Mouse (Mus musculus): Measurements from ENCODE around the gene Sap25. TPM values are rescaled to one million over a fixed set of nuclear protein-coding genes. Genes with fewer than 3 reads are reported as not detected.

Gene Sap25
- polyA plus RNA-seq, 1 experiment = 4.6 TPM

DNA sequence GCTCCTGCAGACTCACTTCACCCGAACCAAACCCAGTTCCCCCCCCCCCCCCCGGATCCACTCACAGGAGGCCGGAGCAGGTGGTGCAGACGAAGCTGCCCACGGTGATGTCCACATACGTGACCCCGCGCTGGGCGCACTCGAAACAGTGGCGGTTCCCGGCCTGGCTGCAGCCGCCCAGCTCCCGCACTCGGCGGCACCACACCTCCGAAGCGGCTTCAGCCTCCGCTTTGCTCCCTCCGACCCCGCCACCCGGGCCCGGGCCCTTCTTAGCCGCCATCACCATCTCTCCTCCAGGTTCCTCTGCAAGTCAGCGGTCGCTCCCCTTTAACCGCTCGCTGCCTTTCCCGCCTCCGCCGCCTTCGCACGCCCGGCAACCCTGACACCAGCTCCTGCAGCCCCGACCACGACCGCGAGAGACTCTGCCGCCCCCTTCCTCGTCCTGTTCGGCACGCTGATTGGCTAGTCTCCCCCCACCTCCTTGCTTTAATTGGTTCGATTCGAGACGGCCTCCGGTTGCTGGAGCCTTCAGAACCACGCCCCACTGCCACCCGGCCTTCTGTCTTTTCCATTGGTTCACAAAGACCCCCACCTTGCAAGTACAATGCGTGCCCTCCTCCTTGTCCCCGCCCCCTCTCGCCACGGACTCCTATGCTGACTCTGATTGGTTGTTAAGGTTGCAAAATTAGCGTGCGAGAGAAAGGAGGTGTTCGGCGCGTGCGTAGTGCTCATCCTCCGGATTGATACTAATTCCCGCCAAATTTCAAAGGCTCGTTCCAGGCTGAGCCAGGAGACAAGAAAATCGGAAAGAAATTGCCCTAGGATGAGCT is 43.4 kb downstream of the Sap25 start, which contains the start of gene Agfg2:
Gene Agfg2 (minus strand): TSS at position 433 of the 830 bp plus-strand sequence.
- Histone ChIP-seq H3ac (ENCODE audit: control insufficient read depth, insufficient read length) (peak within 1 kb of the TSS; percentile 56), H3K36me3 (ENCODE audit: control insufficient read depth, insufficient read depth) (no peaks in the 10 kb centered on the region), H3K4me3 (peak within 1 kb of the TSS; percentile 57), H3K27me3 (ENCODE audit: control insufficient read depth, insufficient read depth, insufficient read length) (no peaks in the 10 kb centered on the region), H3K79me2 (ENCODE audit: control insufficient read depth, insufficient read depth) (peaks cover 26% of the 10 kb centered on the region), H3K4me2 (ENCODE audit: low read depth) (peak within 1 kb of the TSS; percentile 95)
- TF ChIP-seq E2F4 (IDR thresholded peaks at IDR 0.05; ENCODE audit: insufficient read depth) (peak; percentile 70), POLR2AphosphoS2 (IDR thresholded peaks at IDR 0.05; ENCODE audit: insufficient read length, low read depth) (peak; percentile 42), SRF (IDR thresholded peaks at IDR 0.05; ENCODE audit: control insufficient read depth, insufficient read length, low read depth) (no peak), TCF3 (IDR thresholded peaks at IDR 0.05; ENCODE audit: insufficient read length, low read depth) (no peak), POLR2A (IDR thresholded peaks at IDR 0.05; ENCODE audit: insufficient read length, low read depth) (peak; percentile 64)

DNA sequence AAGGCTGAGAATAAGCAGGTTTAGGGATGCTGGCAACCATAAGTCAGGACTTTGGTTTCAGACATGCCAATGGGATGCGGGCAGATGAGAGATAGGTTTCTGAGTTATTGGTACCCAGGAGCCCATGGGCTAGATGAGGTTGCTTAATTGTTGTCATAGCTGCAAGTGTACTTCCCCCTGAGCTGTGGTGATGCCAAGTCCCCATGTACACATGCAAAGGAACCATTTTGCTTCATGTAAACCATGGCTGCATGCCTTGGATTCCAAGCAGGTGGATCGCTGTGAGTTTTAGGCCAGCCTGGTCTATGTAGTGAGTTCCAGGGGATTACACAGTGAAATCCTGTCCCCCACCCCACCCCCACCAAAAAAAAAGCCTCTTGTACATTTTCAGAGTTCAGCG is 44.5 kb downstream of the Sap25 start:
- no peak for TF ChIP-seq POLR2A (IDR thresholded peaks at IDR 0.05; ENCODE audit: insufficient read length, low read depth)
- TF ChIP-seq MYOG (IDR thresholded peaks at IDR 0.05; ENCODE audit: control insufficient read depth in 1 of 3, insufficient read depth in 1 of 3, insufficient read length in 2 of 3, low read depth in 2 of 3) = no peak
- no peak for TF ChIP-seq E2F4 (IDR thresholded peaks at IDR 0.05; ENCODE audit: insufficient read depth)
- no peak for TF ChIP-seq USF1 (IDR thresholded peaks at IDR 0.05; ENCODE audit: low read depth)
- no peak for TF ChIP-seq MYOD1 (IDR thresholded peaks at IDR 0.05; ENCODE audit: control insufficient read depth in 1 of 3, insufficient read length in 2 of 3, low read depth in 2 of 3)
- no peak for TF ChIP-seq TCF3 (IDR thresholded peaks at IDR 0.05; ENCODE audit: insufficient read length, low read depth)
- no peak for TF ChIP-seq CEBPB (IDR thresholded peaks at IDR 0.05; ENCODE audit: insufficient read depth, poor library complexity, severe bottlenecking)
- no peak for TF ChIP-seq REST (IDR thresholded peaks at IDR 0.05; ENCODE audit: insufficient read depth, insufficient read length)
- no peak for TF ChIP-seq POLR2AphosphoS2 (IDR thresholded peaks at IDR 0.05; ENCODE audit: insufficient read length, low read depth)
- Histone ChIP-seq H3ac (ENCODE audit: control insufficient read depth, insufficient read length) (no peak overlapping the region), H3K36me3 (ENCODE audit: control insufficient read depth, insufficient read depth) (no peaks in the 10 kb centered on the region), H3K4me2 (ENCODE audit: low read depth) (no peak overlapping the region), H3K27me3 (ENCODE audit: control insufficient read depth, insufficient read depth, insufficient read length) (no peaks in the 10 kb centered on the region), H3K4me3 (no peak overlapping the region), H3K79me2 (ENCODE audit: control insufficient read depth, insufficient read depth) (peaks cover 26% of the 10 kb centered on the region)

DNA sequence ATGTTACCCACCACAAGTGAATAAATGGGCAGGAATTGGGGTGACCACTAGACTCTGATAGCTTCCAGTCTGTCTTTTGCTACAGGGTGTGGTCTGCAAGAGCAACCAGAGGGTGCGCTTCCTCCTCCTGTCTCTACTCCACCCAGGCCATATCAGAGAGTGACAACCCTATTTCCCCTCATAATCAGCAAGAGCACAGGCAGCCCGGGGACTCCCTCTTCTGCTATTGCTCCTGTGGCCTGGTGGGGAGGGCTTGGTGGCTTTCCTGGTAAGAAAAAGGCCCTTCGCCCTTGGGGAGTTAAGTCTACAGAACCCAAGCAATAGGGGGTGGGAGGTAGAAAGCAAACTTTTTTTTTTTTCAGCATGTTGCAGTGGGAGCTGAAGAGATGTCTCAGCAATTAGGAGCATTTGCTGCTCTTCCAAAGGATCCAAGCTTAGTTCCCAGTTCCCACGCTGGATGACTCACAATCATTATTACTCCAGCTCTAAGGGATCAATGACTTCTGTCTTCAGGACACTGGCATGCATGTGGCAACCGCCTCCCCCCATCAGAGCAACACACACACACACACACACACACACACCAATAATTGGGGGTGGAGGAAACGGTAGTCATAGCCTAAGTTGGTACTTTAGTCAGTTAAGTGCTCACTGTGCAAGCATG is 45.1 kb downstream of the Sap25 start:
- H3K79me2 ChIP-seq (ENCODE audit: control insufficient read depth, insufficient read depth) = peaks cover 25% of the 10 kb centered on the region
- no peak overlapping the region for H3ac ChIP-seq (ENCODE audit: control insufficient read depth, insufficient read length)
- H3K27me3 ChIP-seq (ENCODE audit: control insufficient read depth, insufficient read depth, insufficient read length) = no peaks in the 10 kb centered on the region
- no peak for TF ChIP-seq SRF (IDR thresholded peaks at IDR 0.05; ENCODE audit: control insufficient read depth, insufficient read length, low read depth)
- no peak for TF ChIP-seq POLR2AphosphoS2 (IDR thresholded peaks at IDR 0.05; ENCODE audit: insufficient read length, low read depth)
- no peak for TF ChIP-seq REST (IDR thresholded peaks at IDR 0.05; ENCODE audit: insufficient read depth, insufficient read length)
- no peak for TF ChIP-seq USF1 (IDR thresholded peaks at IDR 0.05; ENCODE audit: low read depth)
- no peak for TF ChIP-seq TCF12 (IDR thresholded peaks at IDR 0.05; ENCODE audit: insufficient read depth, poor library complexity, severe bottlenecking)
- no peak for TF ChIP-seq MAX (IDR thresholded peaks at IDR 0.05; ENCODE audit: low read depth)
- TF ChIP-seq MYOG (IDR thresholded peaks at IDR 0.05; ENCODE audit: control insufficient read depth in 1 of 3, insufficient read depth in 1 of 3, insufficient read length in 2 of 3, low read depth in 2 of 3) = no peak
- no peak for TF ChIP-seq MYOD1 (IDR thresholded peaks at IDR 0.05; ENCODE audit: control insufficient read depth in 1 of 3, insufficient read length in 2 of 3, low read depth in 2 of 3)
- no peak for TF ChIP-seq E2F4 (IDR thresholded peaks at IDR 0.05; ENCODE audit: insufficient read depth)
- TF ChIP-seq TCF3 (IDR thresholded peaks at IDR 0.05; ENCODE audit: insufficient read length, low read depth) = no peak
- no peak for TF ChIP-seq POLR2A (IDR thresholded peaks at IDR 0.05; ENCODE audit: insufficient read length, low read depth)
- TF ChIP-seq CEBPB (IDR thresholded peaks at IDR 0.05; ENCODE audit: insufficient read depth, poor library complexity, severe bottlenecking) = no peak
- H3K4me2 ChIP-seq (ENCODE audit: low read depth) = no peak overlapping the region
- H3K4me3 ChIP-seq = no peak overlapping the region
- H3K36me3 ChIP-seq (ENCODE audit: control insufficient read depth, insufficient read depth) = no peaks in the 10 kb centered on the region

DNA sequence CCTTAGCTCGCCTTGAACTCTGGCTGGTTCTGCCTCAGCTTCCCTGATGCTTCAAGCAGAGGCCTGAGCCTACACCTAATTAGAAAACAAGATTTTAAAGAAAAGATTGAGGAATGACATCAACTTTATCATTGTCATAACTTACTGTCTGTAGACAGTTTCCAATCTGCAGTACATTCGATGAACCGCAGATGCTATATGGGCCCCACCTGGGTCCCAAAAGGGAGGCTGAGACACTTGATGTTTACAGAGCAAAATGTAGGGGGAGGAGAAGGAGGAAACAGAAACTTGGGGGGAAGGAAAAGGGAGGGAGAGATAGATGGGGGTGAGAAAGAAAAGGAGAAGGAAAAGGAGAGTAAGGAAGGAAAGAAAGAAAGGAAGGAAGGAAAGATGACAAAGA is 48.8 kb downstream of the Sap25 start:
- Histone ChIP-seq H3K79me2 (ENCODE audit: control insufficient read depth, insufficient read depth) (no peaks in the 10 kb centered on the region), H3K27me3 (ENCODE audit: control insufficient read depth, insufficient read depth, insufficient read length) (no peaks in the 10 kb centered on the region), H3K4me3 (no peak overlapping the region), H3K36me3 (ENCODE audit: control insufficient read depth, insufficient read depth) (no peaks in the 10 kb centered on the region), H3K4me2 (ENCODE audit: low read depth) (no peak overlapping the region), H3ac (ENCODE audit: control insufficient read depth, insufficient read length) (no peak overlapping the region)
- TF ChIP-seq REST (IDR thresholded peaks at IDR 0.05; ENCODE audit: insufficient read depth, insufficient read length) (no peak), POLR2AphosphoS2 (IDR thresholded peaks at IDR 0.05; ENCODE audit: insufficient read length, low read depth) (no peak), MAX (IDR thresholded peaks at IDR 0.05; ENCODE audit: low read depth) (no peak), TCF12 (IDR thresholded peaks at IDR 0.05; ENCODE audit: insufficient read depth, poor library complexity, severe bottlenecking) (no peak), SRF (IDR thresholded peaks at IDR 0.05; ENCODE audit: control insufficient read depth, insufficient read length, low read depth) (no peak), TCF3 (IDR thresholded peaks at IDR 0.05; ENCODE audit: insufficient read length, low read depth) (no peak), POLR2A (IDR thresholded peaks at IDR 0.05; ENCODE audit: insufficient read length, low read depth) (no peak), USF1 (IDR thresholded peaks at IDR 0.05; ENCODE audit: low read depth) (no peak), E2F4 (IDR thresholded peaks at IDR 0.05; ENCODE audit: insufficient read depth) (no peak), MYOG (IDR thresholded peaks at IDR 0.05; ENCODE audit: control insufficient read depth in 1 of 3, insufficient read depth in 1 of 3, insufficient read length in 2 of 3, low read depth in 2 of 3) (no peak), CEBPB (IDR thresholded peaks at IDR 0.05; ENCODE audit: insufficient read depth, poor library complexity, severe bottlenecking) (no peak), MYOD1 (IDR thresholded peaks at IDR 0.05; ENCODE audit: control insufficient read depth in 1 of 3, insufficient read length in 2 of 3, low read depth in 2 of 3) (no peak)

All from myocyte (in vitro differentiated cells).